Mouse (Mus musculus): ENCODE data around the gene Kirrel2. TPM values are rescaled to one million over a fixed set of nuclear protein-coding genes. Genes with fewer than 3 reads are reported as not detected.
"Not testable (repeated sequence)": the region's sequence is repeated elsewhere in the genome, so short reads cannot be mapped to it uniquely, and the experiment has no call there.

Kirrel2 gene
- 0.02 and 0.05 TPM in 2 replicates for polyA plus RNA-seq (2012)

DNA sequence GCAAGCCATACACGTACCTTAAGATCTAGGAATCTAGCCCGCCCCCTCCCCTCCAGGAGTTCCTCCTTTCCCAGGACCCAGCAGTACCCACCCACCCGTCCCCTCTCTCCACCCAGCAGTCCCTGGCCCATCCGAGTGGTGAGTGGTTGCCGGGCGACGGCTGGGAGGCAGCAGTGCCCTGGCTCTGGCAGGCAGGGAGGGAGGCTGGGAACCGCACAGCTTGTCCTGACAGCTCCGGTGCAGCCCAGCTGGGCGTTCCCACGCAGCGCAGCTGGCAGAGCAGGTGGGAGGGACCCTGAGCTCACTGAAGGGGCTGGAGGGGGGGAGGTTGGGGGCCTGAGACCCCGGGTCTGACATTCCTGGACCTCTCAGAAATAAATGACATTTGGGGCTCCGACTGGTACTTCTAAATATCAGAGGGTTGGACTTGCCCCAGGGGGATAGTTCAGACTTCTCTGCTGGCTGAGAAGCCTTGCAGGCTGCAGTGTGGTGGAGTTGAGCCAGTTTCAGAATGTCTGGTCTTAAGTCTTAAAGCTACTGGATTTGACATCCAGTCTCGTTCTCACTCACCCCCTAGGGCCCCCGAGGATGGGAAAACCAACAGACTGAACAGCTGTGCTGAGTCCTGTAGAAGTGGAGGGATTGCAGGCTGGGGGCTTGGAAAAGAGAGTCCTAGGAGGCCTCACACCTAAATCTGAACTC lies at the start of gene Kirrel2, which contains the start of gene Nphs1:
Gene Kirrel2, minus strand, starts transcription at position 62 of the 702 bp plus-strand sequence.
Gene Nphs1, plus strand, starts transcription at position 687 of the 702 bp plus-strand sequence.
- no peaks in the 10 kb centered on the region for H3K9me3 ChIP-seq (ENCODE audit: control insufficient read depth, low read length)
- H3K4me3 ChIP-seq (replicated peaks) = no peak within 1 kb of the TSS
- TF ChIP-seq TAL1 (IDR thresholded peaks at IDR 0.05; ENCODE audit: low read length) (no peak), GATA1 (IDR thresholded peaks at IDR 0.05; ENCODE audit: low read length) (no peak)
- H3K4me1 ChIP-seq (ENCODE audit: control insufficient read depth) = peaks cover 10% of the 10 kb centered on the region
- H3K36me3 ChIP-seq (ENCODE audit: control insufficient read depth) = no peaks in the 10 kb centered on the region
- peaks cover 85% of the 10 kb centered on the region for H3K27me3 ChIP-seq (ENCODE audit: control insufficient read depth)

DNA sequence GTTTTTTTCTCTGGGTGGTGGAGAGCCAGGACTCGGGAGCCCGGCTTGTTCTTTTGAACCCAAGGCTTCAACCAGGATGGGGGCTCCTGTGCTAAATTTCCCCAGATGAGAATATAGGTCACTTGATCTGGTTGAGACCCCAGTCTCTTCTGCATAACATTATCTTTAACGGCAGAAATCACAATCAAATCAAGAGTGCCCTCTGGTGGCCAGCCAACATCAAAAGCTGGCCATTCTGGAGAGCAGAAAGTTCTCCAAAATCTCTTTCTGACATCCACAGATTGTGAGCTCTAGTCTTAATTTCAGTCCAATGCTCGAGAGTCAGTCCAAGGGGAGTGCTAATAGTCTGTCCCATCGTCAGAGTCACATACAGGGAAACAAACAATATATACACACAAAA lies 43.7 kb upstream of the Kirrel2 start:
- H3K4me1 ChIP-seq (ENCODE audit: control insufficient read depth); H3K4me3 ChIP-seq (replicated peaks); H3K9me3 ChIP-seq (ENCODE audit: control insufficient read depth, low read length); H3K27me3 ChIP-seq (ENCODE audit: control insufficient read depth); H3K36me3 ChIP-seq (ENCODE audit: control insufficient read depth): not testable (repeated sequence)

DNA sequence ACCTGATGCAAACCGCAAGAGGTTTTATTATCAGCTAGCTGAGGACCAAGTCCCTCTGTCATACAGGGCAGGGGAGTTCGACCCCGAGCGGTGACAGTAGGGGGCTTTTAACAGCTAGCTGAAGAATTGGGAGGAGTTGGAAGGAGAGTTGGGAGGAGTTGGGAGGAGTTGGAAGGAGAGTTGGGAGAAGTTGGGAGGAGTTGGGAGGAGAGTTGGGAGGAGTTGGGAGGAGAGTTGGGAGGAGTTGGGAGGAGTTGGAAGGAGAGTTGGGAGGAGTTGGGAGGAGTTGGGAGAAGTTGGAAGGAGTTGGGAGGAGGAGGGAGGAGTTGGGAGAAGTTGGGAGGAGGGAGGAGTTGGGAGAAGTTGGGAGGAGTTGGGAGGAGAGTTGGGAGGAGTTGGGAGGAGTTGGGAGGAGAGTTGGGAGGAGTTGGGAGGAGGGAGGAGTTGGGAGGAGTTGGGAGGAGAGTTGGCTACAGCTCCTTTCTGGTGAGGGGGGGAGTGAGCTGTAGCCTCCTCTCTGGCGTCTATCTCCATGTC lies 38.1 kb upstream of the Kirrel2 start:
- H3K36me3 ChIP-seq (ENCODE audit: control insufficient read depth); H3K27me3 ChIP-seq (ENCODE audit: control insufficient read depth); H3K9me3 ChIP-seq (ENCODE audit: control insufficient read depth, low read length); H3K4me3 ChIP-seq (replicated peaks); H3K4me1 ChIP-seq (ENCODE audit: control insufficient read depth): not testable (repeated sequence)

DNA sequence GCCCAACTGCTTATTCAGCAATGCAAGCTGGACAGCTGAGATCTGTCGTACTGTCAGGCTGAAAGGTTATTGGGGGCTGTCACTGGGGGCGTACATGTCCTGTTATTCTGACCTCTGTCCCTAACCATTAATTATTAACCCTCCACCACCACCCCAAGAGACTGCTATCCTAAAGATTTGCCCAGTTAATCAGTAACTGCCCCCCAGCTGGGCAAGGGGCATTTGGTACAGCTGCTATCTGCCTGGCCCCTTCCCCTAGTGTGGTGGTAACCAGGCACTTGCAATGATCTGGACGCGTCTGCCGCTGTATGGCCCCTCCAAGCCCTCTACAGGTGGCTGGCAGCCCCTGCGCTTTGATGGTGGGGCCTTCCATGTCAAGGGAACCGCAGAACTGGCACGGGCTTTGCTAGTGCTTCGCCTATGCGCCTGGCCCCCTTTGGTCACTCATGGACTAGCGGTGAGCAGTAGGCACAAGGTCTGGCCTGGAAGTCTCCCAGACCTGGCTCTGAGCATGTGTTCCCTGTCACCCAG lies 36.0 kb upstream of the Kirrel2 start, which contains the start of gene Prodh2:
Gene Prodh2, plus strand, starts transcription at position 222 of the 531 bp plus-strand sequence.
- H3K9me3 ChIP-seq (ENCODE audit: control insufficient read depth, low read length) = no peaks in the 10 kb centered on the region
- H3K4me3 ChIP-seq (replicated peaks) = peak within 1 kb of the TSS; percentile 56
- no peaks in the 10 kb centered on the region for H3K36me3 ChIP-seq (ENCODE audit: control insufficient read depth)
- H3K4me1 ChIP-seq (ENCODE audit: control insufficient read depth) = no peaks in the 10 kb centered on the region
- H3K27me3 ChIP-seq (ENCODE audit: control insufficient read depth) = no peaks in the 10 kb centered on the region
- TF ChIP-seq TAL1 (IDR thresholded peaks at IDR 0.05; ENCODE audit: low read length) (no peak), GATA1 (IDR thresholded peaks at IDR 0.05; ENCODE audit: low read length) (no peak)

DNA sequence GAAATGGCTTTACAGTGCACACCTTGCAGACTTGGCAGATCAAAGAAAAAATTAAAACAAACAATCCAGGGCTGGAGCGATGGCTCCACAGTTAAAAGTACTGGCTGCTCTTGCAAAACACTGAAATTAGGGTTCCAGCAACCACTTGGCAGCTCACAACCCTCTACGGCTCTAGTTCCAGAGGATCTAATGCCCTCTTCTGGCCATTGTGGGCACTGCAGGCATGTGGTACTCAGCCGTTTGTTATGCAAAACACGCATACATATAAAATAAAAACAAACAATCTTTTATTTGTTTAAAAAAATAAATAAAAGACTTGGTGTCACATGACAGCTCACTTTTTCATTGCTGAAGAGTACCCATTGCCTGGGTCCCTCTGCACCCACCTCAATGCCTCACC lies 35.3 kb upstream of the Kirrel2 start:
- H3K9me3 ChIP-seq (ENCODE audit: control insufficient read depth, low read length) = no peaks in the 10 kb centered on the region
- TF ChIP-seq GATA1 (IDR thresholded peaks at IDR 0.05; ENCODE audit: low read length) = no peak
- no peak for TF ChIP-seq TAL1 (IDR thresholded peaks at IDR 0.05; ENCODE audit: low read length)

DNA sequence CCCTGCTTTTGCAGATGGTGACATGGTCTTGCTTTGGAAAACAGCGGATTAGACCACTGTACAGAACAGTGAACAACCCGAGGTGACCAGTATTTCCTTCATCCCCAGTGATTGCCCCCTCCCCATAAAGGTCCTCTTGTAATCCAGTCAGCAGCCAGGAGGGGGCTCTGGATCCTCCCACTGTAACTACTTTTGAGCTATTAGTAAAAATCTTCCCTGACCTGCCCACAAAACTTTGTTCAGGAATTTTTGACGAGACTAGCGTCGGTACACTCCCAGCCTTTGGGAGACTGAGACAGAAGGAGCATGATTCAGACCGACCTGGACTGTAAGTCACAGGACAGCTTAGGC lies 33.4 kb upstream of the Kirrel2 start:
- H3K4me3 ChIP-seq (replicated peaks) = no peak overlapping the region
- no peaks in the 10 kb centered on the region for H3K27me3 ChIP-seq (ENCODE audit: control insufficient read depth)
- no peak for TF ChIP-seq GATA1 (IDR thresholded peaks at IDR 0.05; ENCODE audit: low read length)
- no peak for TF ChIP-seq TAL1 (IDR thresholded peaks at IDR 0.05; ENCODE audit: low read length)
- no peaks in the 10 kb centered on the region for H3K9me3 ChIP-seq (ENCODE audit: control insufficient read depth, low read length)
- H3K36me3 ChIP-seq (ENCODE audit: control insufficient read depth) = no peaks in the 10 kb centered on the region
- no peaks in the 10 kb centered on the region for H3K4me1 ChIP-seq (ENCODE audit: control insufficient read depth)

More for the DNA sequence above, 35.3 kb upstream of the Kirrel2 start:
- no peaks in the 10 kb centered on the region for H3K27me3 ChIP-seq (ENCODE audit: control insufficient read depth)
- H3K4me3 ChIP-seq (replicated peaks) = no peak overlapping the region
- no peaks in the 10 kb centered on the region for H3K4me1 ChIP-seq (ENCODE audit: control insufficient read depth)
- H3K36me3 ChIP-seq (ENCODE audit: control insufficient read depth) = no peaks in the 10 kb centered on the region

DNA sequence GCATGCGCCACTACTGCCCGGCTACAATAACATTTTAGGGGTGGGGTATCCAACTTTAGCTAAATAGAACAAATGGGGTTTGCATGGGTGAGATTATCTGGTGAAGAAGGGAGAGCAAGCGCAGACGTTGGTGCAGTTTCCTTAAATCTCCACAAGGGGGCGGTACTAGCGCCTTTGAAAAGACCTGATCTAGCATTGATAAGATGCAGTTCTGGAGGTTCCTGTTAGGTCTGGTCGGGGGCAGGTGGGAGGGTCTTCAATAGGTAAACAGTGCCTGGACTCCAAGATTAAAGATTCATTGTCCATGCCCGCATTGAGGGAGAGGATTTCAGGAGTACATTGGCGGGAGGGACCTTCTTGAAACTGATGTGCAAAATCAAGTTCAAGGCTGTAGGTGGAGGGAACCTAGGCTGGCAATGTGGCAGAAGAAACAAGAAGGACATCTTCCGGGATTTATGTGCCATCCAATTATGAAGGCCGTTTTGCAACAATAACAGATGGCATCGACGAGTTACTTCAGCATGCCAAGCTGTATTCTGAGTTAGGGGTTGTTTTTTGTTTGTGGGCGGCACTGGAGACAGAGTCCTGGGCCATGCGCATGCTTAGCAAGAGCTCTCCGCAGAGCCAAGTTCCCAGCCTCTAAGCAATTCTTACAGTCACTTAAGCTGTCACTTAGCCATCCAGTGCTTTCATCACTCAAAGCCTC lies 32.9 kb upstream of the Kirrel2 start:
- no peaks in the 10 kb centered on the region for H3K36me3 ChIP-seq (ENCODE audit: control insufficient read depth)
- H3K4me3 ChIP-seq (replicated peaks) = no peak overlapping the region
- no peaks in the 10 kb centered on the region for H3K4me1 ChIP-seq (ENCODE audit: control insufficient read depth)
- no peaks in the 10 kb centered on the region for H3K9me3 ChIP-seq (ENCODE audit: control insufficient read depth, low read length)
- TF ChIP-seq GATA1 (IDR thresholded peaks at IDR 0.05; ENCODE audit: low read length) (peak; percentile 67), TAL1 (IDR thresholded peaks at IDR 0.05; ENCODE audit: low read length) (no peak)
- H3K27me3 ChIP-seq (ENCODE audit: control insufficient read depth) = no peaks in the 10 kb centered on the region

DNA sequence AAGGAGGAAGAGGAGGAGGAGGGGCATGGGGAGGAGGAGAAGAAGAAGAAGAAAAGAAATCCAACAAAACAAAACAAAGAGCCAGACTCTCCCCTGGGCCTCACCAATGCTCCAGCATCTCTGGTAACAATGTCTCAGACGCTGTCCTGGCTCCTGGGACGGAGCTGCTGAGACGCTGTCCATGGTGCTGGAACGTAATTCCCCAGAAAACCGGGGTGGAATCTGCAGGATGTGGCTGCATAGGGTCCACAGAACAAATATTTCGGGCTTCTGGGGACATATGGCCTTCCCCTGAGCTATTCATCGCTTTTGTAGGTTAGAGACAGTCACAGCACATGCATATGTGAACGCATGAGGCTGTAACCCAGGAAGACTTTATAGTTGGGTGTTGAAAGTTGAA lies 26.8 kb upstream of the Kirrel2 start:
- H3K27me3 ChIP-seq (ENCODE audit: control insufficient read depth) = peaks cover 3% of the 10 kb centered on the region; the same call in 1 of the 2 replicates
- H3K4me1 ChIP-seq (ENCODE audit: control insufficient read depth) = no peaks in the 10 kb centered on the region
- no peak overlapping the region for H3K4me3 ChIP-seq (replicated peaks)
- no peaks in the 10 kb centered on the region for H3K9me3 ChIP-seq (ENCODE audit: control insufficient read depth, low read length)
- H3K36me3 ChIP-seq (ENCODE audit: control insufficient read depth) = no peaks in the 10 kb centered on the region
- TF ChIP-seq GATA1 (IDR thresholded peaks at IDR 0.05; ENCODE audit: low read length) (no peak), TAL1 (IDR thresholded peaks at IDR 0.05; ENCODE audit: low read length) (no peak)
